Mouse (Mus musculus) frontal cortex, adult 2 months (tissue): Measurements from ENCODE around the gene Phactr1. TPM values are rescaled to one million over a fixed set of nuclear protein-coding genes. Genes with fewer than 3 reads are reported as not detected.

ENCODE experiments used
- DNase-seq, 2 experiments: peaks; one replicate each; pipeline ENCODE4 v3.0.0; 2022; ENCODE audit warnings: low spot score in 1 of 2; ENCODE audit errors: extremely low spot score in 1 of 2
- polyA plus RNA-seq: library from polyadenylated mRNA; depleted of rRNA; stranded (reverse); fragments of >200 nt; gene quantifications from 2 replicates; pipeline ENCODE4 v1.2.3, GENCODE M21; 2012

Phactr1 gene
- polyA plus RNA-seq, 1 experiment: 157 TPM

DNA sequence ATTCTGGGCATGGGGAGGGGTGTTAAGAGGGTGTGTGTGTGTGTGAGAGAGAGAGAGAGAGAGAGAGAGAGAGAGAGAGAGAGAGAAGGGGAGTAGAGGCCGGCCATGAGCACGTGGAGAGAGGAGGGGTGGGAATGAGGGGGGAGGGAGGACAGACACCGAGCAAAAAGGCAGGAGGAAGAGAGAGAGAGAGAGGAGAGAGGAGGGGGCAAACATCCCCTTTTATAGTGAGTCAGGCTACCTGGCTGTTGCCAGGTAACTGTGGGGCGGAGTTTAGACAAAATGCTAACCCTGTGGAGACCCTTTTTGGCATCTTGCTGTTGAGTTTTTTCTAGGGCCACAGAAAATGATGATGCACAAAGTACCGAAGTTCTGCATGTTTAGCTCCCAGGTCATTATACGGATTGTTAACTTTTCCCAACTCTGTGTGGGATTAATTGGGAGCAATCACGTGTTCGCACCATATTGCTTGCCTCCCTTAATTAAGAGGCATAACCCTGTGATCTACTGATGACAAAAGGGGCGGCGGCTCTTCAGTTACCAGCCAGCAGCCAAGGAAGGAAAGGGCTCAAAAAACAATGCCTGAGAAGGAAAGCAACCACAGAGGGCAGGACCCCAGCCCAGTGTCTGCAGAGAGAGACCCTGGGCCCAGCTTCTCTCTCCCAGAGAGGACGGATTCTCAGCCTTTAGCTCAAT, 173.6 kb downstream of the Phactr1 start:
- DNase-seq: no peak

DNA sequence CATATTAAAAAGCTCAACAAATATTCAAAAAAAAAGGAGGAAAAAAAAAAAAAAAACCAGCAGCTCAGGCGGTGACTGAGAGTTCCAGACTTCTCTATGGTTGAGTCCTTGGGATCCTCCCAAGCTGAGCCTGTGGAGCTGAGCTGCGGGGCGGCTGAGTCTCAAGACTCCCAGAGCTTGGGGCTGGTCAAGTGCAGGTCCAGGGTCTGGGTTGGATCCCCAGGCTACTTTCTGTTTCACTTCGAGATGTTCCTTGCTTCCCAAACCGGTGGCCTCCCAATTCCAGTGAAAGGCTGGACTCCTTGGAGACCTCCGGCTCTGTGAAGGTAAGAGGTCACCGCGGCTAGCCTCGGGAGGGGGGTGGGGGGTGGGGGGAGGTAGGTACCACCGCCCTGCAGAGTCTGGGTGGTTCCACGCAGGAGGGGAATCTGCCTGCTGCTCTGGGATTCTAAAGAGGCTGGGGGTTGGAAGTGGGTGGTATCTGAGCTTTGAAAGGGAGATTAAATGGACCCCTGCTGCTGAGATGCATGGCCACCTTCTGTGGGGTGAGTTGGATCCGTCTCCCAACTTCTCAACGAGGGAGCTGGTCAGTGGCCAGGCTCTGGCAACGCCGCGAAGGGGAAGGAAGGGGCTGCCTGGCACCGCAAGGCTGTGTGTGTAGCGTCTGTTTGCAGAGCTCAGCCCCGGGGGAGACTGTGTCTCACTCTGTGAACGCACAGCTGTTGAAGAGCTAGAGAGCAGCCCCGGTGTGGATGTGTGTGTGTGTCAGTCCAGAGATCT, 185.9 kb downstream of the Phactr1 start:
- peak in 1 of 2 experiments; percentile 61 for DNase-seq

DNA sequence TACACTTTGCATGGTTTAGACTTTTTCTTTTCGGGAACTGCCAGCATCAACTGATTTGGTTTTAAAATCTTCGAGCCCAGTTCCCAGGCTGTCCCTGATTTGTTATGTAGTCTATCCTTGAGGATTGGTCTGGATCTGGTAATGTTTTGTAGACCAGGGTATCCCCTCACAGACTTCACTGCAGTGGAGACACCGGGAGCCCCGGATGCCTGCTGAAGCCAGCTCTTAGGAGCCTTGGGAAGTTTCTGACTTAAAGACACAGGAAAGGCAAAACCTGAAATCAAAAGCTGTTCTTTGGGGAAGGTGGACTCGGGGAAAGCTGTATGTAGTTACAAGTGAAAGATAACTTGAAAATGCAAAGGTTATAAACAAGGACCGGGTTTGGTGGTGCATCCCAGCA, 186.6 kb downstream of the Phactr1 start:
- no peak for DNase-seq

DNA sequence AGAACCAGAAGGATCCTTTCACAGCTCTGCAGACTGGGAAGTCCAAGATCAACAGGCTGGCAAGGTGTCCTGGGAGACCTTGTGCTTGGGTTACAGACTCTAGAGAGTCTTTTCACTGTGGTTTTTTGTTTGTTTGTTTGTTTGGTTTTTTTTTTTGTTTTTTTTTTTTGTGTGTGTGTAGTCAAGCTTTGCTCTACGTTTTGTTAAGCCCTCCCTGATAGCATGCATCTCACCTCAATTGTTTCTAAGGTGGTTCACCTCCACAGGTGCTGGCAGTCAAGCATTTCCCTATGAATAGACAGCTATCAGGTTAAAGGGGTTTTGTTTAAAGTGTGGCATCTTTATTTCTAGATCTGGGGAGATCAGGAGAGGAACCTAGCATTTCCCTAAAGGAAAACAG, 191.7 kb downstream of the Phactr1 start:
- no peak for DNase-seq

DNA sequence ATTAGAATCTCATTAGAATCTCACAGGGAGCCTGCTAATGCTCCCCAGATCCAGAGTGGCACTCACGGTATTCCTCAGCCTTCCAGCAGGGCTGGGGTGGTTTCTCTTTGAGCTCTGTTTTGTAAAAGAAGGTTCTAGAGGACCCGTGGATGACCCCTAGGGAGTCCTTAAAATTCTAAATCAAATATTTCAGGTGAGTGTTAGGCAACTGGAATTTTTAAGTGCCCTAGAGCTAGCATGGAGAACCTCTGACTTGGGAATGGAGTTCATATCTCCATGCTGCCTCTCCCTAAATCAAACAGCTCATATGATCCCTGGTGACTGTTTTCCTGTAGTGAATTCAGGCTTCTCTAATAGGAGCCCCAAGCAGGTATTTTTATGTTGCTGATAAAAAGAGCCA, 197.9 kb downstream of the Phactr1 start:
- DNase-seq: no peak

DNA sequence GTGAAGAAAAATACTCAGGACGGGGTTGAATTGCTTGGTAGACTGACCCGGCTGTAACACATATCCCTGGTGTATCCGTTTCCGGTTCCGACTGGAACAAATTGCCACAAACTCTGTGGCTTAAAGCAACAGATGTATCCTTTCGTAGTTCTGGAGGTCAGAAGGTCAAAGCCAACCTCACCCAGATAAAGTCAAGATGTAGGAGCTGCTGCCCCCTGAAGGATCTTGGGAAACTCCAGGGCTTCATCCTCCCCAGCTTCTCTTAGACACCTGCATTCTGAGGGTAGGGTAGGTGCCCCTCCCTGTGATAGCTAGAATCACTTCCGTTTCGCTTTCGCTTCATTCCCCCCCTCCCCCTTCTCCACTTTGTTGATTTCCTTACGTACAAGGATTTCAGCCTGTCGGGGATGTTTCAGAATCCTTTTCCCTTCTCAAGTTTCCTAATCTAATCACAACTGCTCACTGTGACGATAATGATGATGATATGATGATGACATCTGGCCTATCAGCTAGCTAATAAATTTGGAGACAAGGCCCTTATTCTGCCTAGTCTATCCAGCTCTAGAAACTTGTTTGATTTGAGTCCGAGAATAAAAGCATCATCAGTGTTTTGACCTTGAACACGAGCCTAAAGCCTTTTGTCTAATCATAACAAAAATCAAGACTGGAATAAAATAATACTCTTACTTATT, 203.8 kb downstream of the Phactr1 start:
- DNase-seq: no peak

DNA sequence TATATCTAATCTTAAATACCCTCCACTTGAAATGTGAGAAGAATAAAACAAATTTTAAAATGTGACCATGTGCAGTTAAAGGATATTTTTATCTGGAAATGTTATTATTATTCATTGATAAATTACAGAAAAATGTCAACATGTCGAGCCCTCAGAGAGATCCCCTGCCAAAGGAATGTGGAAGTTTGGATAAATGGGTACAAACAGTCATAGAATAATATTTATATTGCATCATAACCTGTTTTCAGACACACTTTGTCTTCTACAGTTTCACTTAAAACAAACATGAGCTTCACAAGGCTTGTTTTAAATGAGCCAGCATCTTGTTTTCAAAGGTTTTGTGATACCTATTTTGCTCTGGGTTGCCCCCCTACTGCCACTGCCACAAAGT, 204.3 kb downstream of the Phactr1 start:
- no peak for DNase-seq

DNA sequence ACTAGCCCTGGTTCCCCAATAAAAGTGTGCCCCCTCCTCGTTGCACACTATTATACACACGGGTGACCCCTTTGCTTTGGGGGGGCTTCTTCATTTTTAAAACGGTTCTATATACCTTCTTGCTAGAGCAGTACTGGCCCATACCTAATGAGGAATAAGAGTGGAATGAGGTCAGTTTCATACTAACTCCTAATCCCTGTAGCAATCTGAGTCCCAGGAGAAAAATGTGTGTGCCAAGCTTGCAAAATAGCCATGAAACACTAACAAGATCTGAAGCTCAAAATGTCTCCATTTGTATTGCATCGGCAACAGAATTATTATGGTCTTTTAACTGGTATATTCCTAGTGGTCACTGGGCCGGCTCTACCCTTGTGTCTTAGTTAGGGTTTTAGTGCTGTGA, 207.3 kb downstream of the Phactr1 start:
- DNase-seq: no peak

DNA sequence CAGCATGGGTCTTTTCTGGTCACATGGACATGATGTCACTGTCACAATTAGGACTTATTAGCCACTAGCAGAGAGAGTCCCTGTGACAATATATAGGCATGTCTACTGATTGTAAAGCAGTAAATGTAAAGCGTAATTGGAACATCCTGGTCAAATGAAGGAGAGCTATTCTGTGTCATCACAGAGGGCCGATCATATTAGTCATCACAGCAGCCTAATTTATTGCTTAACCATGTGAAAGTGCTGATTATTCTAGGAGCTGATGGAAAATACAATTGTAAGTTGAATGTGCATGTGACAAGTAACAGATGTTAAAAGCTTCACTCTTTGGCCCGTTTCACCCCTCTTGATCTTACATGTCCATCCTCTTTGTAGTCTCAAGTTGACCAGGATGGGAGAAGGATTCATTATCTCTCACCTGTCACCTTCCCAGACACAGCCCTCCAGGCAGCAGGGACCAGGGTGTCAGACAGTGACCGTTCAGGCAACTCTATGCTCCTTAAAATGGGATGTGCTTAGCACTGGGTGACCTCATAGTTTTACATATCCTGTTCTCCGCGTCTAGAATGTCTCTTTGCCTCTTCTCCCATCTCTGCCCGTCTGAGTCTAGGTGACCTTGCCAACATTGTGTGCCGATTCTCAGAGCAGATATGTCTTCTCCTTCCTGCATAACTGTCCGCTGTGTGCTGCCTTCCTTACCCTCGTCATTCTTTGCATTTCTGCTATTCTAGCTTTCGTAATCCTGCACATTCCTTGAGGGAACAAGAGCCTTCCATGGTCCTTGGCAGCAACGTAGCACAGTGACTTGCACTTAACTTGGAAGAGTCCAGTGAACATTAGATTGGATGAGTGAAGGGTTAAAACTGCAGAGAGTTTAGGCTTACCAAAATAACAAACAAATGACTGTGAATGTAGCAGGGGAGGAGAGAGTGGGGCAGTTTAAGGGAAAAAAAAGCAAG, 209.4 kb downstream of the Phactr1 start:
- no peak for DNase-seq

DNA sequence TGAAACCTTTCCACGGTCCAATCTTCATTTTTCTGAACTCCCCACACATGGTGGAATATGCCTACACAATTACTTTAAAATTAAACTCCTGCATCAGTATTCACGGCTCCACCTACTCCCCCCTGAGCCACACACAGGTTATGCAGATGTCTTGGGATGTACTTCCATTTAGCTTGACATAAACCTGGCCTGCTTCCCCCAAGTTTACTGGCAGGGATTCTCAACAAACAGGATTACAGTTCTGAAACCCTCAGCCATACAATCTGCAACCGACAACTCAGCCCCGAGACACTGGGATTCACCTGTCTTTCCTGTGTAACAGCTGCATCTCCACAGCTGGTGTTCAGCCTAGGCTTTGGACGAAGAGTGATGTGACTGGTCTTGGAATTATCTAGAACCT, 210.2 kb downstream of the Phactr1 start:
- DNase-seq: no peak

DNA sequence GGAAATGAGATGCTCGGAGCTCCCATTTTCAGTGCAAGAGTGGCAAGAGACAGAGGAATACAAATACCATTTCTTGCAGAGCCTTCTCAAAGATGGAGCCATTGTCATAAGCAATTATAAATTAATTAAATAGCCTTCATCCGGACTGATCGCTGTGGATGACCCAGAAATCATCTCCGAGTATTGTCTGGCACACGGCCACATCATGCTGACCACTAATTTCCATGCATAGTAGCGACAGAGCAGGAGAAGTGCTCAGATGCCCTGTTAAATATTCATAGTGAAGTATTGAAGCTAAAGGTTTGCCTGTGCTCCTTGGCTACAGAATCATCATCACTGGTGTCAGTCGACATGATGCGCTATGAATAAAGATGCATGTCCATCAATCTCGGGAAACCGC, 213.6 kb downstream of the Phactr1 start:
- no peak for DNase-seq

DNA sequence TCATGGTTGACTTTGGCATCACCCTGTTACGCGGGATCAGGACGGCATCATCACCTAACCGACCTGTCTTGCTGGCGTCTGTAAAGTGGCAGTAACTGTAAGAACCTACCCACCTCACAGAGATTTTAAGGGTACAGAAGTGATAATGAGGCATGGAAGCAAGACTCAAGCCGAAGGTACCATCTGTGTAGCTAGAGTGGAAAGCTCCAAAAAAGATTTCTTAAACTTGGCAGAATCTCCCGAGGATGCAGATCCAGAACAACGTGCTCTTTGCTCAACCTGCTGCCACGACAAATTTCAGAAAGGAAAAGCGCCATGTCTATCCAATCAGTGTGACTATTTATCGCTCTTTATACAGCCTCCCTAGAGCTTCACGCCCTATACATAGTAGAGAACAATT, 214.2 kb downstream of the Phactr1 start:
- DNase-seq: peak in 1 of 2 experiments; percentile 57

DNA sequence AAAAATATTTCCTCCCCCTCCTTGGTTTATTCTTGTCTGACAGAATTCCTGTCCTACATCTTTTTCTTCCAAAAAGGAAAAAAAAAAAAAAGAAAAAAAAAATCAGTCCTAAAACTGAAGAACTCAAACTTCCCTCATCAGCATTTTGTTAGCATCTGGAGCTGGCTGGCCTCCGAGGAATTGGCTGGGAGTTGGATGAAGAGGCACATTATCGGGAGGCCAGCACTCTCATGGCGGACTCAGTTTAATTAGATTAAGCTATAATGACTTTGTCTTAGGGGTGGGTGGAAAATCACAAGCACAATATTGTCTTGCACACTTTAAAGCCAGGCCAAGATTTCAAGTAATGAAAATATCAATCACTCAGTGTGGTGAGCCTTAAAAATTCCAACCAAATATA, 215.6 kb downstream of the Phactr1 start:
- no peak for DNase-seq

DNA sequence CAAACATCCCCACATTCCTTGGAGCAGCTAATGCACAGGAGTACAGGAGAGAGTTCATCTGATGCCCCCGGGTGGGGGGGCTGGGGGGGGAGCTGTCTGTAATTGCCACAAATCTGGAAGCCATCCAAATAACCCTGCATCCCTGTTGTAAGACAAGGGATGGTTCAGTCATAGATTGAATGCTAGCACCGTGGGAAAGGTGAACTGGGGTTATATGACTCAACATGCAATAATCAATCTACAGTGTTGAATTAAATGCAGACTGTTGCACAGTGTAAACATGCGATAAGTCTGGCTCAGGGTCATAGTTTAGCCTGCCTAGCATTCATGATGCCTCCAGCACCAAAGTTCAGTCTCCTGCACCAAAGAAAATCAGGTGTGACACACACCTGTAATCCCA, 219.2 kb downstream of the Phactr1 start:
- no peak for DNase-seq

DNA sequence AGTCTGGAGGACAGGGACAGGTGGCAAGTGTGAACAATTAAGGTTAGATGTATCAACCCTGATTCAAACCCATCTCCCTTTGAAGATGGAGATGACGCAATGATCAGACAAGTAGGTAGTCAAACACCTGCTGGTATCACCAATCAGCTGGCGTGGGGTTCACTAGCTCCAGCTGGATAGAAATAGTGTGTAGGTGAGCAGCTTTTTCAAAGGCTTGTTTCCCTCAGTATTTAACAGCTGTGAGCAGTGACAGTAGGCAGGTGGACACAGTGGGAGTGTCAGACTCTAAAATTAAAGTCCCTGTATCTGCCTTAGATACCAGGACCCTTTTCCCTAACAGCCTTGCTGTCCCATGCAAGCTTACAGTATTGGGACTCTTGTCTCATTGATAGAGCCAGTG, 221.4 kb downstream of the Phactr1 start:
- no peak for DNase-seq

DNA sequence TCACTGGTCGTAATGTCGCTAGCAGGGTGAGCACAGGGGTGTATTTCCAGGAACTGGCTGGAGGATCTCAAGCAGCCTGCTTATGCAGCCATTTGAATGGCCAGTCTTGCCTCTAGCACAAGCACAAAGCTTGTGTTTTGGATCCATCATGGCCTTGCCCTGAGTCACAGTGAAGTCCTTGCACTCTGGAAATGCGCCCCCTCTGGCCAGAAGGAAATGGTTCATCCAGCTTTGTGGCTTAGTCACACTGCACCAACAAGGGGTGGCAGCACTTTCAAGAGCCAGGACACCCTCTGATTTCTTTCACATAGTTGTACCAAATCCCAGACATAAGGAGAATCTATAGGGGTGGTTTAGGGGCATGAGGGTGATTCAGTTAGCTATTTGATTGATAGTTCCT, 222.4 kb downstream of the Phactr1 start:
- DNase-seq: no peak

DNA sequence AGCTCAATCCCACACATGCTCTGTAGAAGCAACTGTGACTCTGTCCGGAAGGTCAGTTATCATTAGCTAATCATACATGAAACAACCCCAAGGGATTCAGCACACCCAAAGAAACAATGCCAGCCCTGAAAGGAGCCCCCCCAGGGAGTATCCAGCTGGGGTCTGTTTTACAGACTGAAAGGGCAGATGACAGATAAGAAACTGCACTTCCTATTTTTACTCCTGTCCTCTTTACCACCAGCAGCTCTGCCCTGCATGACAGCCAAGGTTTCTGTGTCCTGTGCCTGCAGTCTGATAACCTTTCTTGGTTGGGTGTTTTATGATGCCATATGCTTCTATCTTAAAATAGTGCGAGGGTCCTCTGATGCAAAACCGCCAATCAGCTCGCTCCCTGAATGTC, 225.4 kb downstream of the Phactr1 start:
- no peak for DNase-seq

DNA sequence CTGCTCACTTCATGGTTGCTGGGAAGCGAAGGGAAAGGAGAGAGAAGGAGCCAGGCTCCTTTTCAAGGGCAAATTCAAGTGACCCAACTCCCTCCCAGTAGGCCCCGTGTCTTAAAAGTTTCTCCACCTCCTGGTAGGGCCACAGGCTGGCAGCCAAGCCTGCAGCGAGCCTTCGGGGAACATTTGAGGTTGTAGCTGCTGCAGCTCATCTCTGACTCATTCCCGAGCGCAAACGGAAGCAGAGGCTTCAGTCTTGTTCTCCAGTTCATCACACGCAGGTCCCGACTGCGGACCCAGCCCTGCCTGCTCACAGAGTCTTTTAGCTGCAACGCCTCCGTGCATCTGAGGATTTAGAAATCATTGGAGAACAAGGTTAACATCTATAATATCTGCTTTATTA, 226.6 kb downstream of the Phactr1 start:
- peak in 1 of 2 experiments; percentile 58 for DNase-seq

DNA sequence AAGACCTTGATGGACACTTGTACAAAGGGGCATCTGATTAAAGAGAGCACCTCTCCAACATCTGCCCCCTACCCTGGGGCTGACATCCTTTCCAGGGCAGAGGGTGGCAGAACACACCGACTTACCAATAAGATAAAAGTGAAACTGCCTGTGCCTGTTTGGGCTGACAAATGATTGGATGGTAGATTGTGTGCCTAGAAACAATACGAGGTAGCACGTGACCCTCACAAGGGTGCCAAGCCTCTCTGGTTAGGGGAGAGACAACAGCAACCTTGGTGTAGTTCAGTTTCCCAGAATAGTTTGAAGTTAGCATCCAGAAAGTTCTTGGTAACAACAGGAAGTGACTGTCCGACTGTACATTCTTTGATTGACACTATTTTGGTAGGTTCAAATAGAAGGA, 234.7 kb downstream of the Phactr1 start:
- DNase-seq: no peak

DNA sequence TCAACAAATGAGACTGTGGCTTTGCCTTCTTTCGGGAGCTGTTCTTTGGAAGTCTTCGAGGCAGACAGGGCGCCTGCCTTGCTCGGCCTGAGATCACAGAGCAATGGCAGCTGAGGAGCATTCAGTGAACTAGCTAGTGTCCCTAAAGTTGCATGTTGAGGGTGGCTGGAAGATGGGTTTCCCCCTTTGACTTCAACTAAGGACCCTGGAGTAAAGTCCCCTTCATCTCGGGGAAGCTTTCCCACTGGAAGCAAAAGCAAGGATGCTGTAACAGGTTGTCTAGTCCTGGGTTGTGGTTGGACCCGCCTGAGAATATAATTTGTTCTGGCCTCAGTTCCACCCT, 235.4 kb downstream of the Phactr1 start:
- no peak for DNase-seq
